Mouse (Mus musculus): ENCODE results near the gene Rft1. TPM values are rescaled to one million over a fixed set of nuclear protein-coding genes. Genes with fewer than 3 reads are reported as not detected.

The Rft1 gene
- polyA plus RNA-seq, 1 experiment from 2014 or later, result 6.7 TPM

DNA sequence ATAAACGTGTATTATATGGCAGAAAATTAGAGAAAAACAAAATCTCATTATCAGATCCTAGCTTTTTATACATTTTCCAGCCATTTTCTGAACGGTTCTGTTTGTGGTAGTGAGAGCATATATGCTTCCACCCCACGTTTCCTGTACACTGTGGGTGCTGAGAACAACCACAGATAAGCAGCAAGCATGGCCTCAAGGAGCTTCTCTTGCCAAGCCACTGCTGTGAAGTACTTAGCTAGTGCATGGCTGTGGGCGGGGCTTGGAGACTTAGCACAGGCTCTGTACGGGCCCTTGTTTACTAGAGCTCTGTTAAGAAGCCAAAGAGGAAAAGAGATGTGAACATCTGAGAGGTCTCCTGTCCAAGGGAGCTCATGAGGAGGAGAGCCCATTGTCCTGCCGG lies 20.8 kb downstream of the Rft1 start:
- ATAC-seq (no peak), DNase-seq (ENCODE audit: low spot score) (no peak)
- 67% methylated on average over 6 of the region's 6 CpGs for WGBS
- Histone ChIP-seq H3K36me3 (ENCODE audit: control insufficient read depth, insufficient read depth, low read length) (peaks cover 49% of the 10 kb centered on the region), H3K27me3 (replicated peaks; ENCODE audit: control insufficient read depth, insufficient read depth, low read length) (no peaks in the 10 kb centered on the region), H3K9ac (ENCODE audit: low read length) (no peak overlapping the region), H3K4me2 (ENCODE audit: low read length) (no peak overlapping the region), H3K27ac (ENCODE audit: low read depth, low read length) (no peak overlapping the region), H3K4me3 (ENCODE audit: low read depth, low read length) (no peak overlapping the region), H3K4me1 (ENCODE audit: control insufficient read depth, insufficient read depth, low read length) (no peaks in the 10 kb centered on the region), H3K9me3 (replicated peaks; ENCODE audit: control insufficient read depth, low read length) (no peaks in the 10 kb centered on the region)

DNA sequence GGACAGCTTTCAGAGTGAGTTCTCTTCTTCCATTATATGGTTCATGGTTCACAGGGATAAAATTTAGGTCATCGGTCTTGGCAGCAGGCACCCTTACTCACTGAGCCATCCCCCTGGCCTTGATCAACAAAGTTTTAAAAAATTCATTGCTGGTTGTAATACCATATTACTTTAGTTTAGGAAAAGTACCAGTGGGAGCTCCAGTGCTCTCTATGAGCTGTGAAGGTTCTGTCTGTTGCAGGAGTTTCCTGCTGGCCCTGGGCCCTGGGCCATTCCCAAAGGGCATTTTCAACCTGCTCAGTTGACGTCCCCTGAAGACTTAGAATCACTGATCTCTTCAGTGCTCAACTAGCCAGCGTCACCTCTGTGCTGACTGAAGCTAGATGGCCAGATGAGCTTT lies 28.0 kb downstream of the Rft1 start:
- Histone ChIP-seq H3K27ac (ENCODE audit: low read depth, low read length) (no peak overlapping the region), H3K27me3 (replicated peaks; ENCODE audit: control insufficient read depth, insufficient read depth, low read length) (no peaks in the 10 kb centered on the region), H3K9ac (ENCODE audit: low read length) (no peak overlapping the region), H3K4me2 (ENCODE audit: low read length) (no peak overlapping the region), H3K4me1 (ENCODE audit: control insufficient read depth, insufficient read depth, low read length) (no peaks in the 10 kb centered on the region), H3K36me3 (ENCODE audit: control insufficient read depth, insufficient read depth, low read length) (peaks cover 47% of the 10 kb centered on the region), H3K4me3 (ENCODE audit: low read depth, low read length) (no peak overlapping the region), H3K9me3 (replicated peaks; ENCODE audit: control insufficient read depth, low read length) (no peaks in the 10 kb centered on the region)
- DNase-seq (ENCODE audit: low spot score) (no peak), ATAC-seq (no peak)
- 97% methylated on average over 3 of the region's 3 CpGs for WGBS

DNA sequence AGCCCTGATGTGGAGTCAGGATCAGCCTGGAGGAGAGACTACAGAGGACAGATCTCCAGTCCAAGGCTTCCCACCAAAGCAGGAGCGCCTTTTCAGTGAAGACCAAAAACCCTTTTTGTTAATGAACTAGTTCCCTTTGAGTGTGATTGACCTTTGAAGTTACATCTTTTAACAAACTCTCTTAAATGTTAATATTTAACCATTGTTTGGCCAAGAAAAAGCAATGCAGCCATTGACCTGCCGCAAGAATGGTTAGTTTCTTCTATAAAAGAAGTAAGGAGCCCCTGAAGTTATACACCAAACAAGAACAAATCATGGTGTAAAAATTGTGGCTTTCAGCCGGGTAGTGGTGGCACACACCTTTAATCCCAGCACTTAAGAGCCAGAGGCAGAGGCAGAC lies 36.5 kb downstream of the Rft1 start:
- no peak overlapping the region for H3K4me3 ChIP-seq (ENCODE audit: low read depth, low read length)
- no peak overlapping the region for H3K4me2 ChIP-seq (ENCODE audit: low read length)

DNA sequence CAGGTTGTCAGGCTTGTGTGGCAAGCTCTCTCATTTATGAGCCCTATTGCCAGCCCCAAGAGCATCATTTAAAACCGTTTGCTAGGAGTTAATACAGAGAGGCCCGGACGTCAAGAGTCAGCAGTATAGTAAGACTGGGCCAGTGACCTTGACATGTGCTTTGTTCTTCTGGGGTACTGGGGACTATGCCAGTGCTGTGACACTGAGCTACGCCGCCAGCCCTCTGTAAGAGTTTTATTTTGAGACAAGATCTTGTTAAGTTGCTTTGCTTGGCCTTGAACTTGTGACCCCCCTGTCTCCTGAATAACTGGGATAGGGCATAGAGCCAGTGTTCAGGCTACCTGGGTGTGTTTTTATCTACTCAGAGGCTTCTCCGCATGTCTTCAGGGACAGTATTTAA lies 38.3 kb downstream of the Rft1 start:
- no peak for DNase-seq (ENCODE audit: low spot score)
- peaks cover 5% of the 10 kb centered on the region; the same call in 1 of the 2 replicates for H3K4me1 ChIP-seq (ENCODE audit: control insufficient read depth, insufficient read depth, low read length)
- H3K36me3 ChIP-seq (ENCODE audit: control insufficient read depth, insufficient read depth, low read length), result peaks cover 7% of the 10 kb centered on the region; the same call in 1 of the 2 replicates
- H3K4me2 ChIP-seq (ENCODE audit: low read length), result no peak overlapping the region
- H3K9ac ChIP-seq (ENCODE audit: low read length), result no peak overlapping the region
- H3K4me3 ChIP-seq (ENCODE audit: low read depth, low read length), result no peak overlapping the region
- WGBS, result 90% methylated on average over 6 of the region's 6 CpGs
- no peaks in the 10 kb centered on the region for H3K27me3 ChIP-seq (replicated peaks; ENCODE audit: control insufficient read depth, insufficient read depth, low read length)
- no peaks in the 10 kb centered on the region for H3K9me3 ChIP-seq (replicated peaks; ENCODE audit: control insufficient read depth, low read length)
- no peak for ATAC-seq
- H3K27ac ChIP-seq (ENCODE audit: low read depth, low read length), result no peak overlapping the region

More for the DNA sequence above, 36.5 kb downstream of the Rft1 start:
- Histone ChIP-seq H3K9ac (ENCODE audit: low read length) (no peak overlapping the region), H3K27ac (ENCODE audit: low read depth, low read length) (no peak overlapping the region), H3K9me3 (replicated peaks; ENCODE audit: control insufficient read depth, low read length) (no peaks in the 10 kb centered on the region), H3K4me1 (ENCODE audit: control insufficient read depth, insufficient read depth, low read length) (peaks cover 5% of the 10 kb centered on the region; the same call in 1 of the 2 replicates), H3K27me3 (replicated peaks; ENCODE audit: control insufficient read depth, insufficient read depth, low read length) (no peaks in the 10 kb centered on the region), H3K36me3 (ENCODE audit: control insufficient read depth, insufficient read depth, low read length) (peaks cover 7% of the 10 kb centered on the region; the same call in 1 of the 2 replicates)
- ATAC-seq (no peak), DNase-seq (ENCODE audit: low spot score) (no peak)
- WGBS, result 97% methylated on average over 3 of the region's 3 CpGs

DNA sequence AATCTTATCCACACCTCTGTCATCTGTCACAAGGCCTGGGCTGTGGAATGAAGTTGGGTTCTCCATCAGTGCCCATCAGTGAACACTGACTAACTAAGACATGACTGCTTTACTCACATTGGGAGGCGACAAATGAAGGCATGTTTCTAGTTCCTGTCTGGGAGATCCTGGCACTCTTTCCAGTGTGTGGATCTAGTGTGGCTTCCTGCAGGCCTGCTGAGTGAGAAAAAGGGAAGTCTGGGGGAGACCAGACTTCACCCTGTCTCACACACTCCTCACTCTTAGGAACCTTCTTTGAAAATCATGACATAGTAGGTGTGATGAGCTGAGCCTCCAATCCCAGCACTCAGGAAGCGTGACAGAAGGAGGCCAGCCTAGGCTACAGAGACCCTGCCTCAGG lies 40.6 kb downstream of the Rft1 start:
- no peaks in the 10 kb centered on the region for H3K9me3 ChIP-seq (replicated peaks; ENCODE audit: control insufficient read depth, low read length)
- peaks cover 5% of the 10 kb centered on the region; the same call in 1 of the 2 replicates for H3K4me1 ChIP-seq (ENCODE audit: control insufficient read depth, insufficient read depth, low read length)
- H3K4me2 ChIP-seq (ENCODE audit: low read length), result no peak overlapping the region
- H3K9ac ChIP-seq (ENCODE audit: low read length), result no peak overlapping the region
- no peaks in the 10 kb centered on the region for H3K27me3 ChIP-seq (replicated peaks; ENCODE audit: control insufficient read depth, insufficient read depth, low read length)
- DNase-seq (ENCODE audit: low spot score) (no peak), ATAC-seq (no peak)
- peaks cover 4% of the 10 kb centered on the region; the same call in 1 of the 2 replicates for H3K36me3 ChIP-seq (ENCODE audit: control insufficient read depth, insufficient read depth, low read length)
- H3K27ac ChIP-seq (ENCODE audit: low read depth, low read length), result peak overlapping the region; percentile 21; the same call in 1 of the 2 replicates
- WGBS, result 91% methylated on average over 2 of the region's 2 CpGs
- no peak overlapping the region for H3K4me3 ChIP-seq (ENCODE audit: low read depth, low read length)

DNA sequence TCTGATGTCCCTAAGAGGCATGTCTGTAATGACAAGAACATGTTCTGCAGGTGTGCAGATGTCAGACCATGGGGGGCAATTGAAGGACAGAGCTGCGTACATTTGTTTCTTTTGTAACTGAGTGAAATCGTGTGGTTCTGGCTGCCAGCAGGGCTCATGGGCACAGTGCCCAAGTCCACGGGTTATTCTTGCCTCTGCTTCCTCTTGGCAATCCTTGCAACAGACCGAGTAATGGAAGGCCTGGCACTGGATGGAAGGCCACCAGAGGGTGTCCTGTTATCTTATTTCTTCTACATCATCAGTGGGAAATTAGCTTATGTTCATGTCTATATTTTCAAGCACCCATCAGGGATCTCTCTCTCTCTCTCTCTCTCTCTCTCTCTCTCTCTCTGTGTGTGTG lies 41.4 kb downstream of the Rft1 start:
- ATAC-seq (no peak), DNase-seq (ENCODE audit: low spot score) (peak; percentile 66)
- H3K4me2 ChIP-seq (ENCODE audit: low read length), result no peak overlapping the region
- no peaks in the 10 kb centered on the region for H3K27me3 ChIP-seq (replicated peaks; ENCODE audit: control insufficient read depth, insufficient read depth, low read length)
- H3K36me3 ChIP-seq (ENCODE audit: control insufficient read depth, insufficient read depth, low read length), result no peaks in the 10 kb centered on the region
- no peak overlapping the region for H3K4me3 ChIP-seq (ENCODE audit: low read depth, low read length)
- 41% methylated on average over 4 of the region's 4 CpGs for WGBS
- no peak overlapping the region for H3K9ac ChIP-seq (ENCODE audit: low read length)
- no peak overlapping the region for H3K27ac ChIP-seq (ENCODE audit: low read depth, low read length)
- H3K9me3 ChIP-seq (replicated peaks; ENCODE audit: control insufficient read depth, low read length), result no peaks in the 10 kb centered on the region
- peaks cover 5% of the 10 kb centered on the region; the same call in 1 of the 2 replicates for H3K4me1 ChIP-seq (ENCODE audit: control insufficient read depth, insufficient read depth, low read length)

DNA sequence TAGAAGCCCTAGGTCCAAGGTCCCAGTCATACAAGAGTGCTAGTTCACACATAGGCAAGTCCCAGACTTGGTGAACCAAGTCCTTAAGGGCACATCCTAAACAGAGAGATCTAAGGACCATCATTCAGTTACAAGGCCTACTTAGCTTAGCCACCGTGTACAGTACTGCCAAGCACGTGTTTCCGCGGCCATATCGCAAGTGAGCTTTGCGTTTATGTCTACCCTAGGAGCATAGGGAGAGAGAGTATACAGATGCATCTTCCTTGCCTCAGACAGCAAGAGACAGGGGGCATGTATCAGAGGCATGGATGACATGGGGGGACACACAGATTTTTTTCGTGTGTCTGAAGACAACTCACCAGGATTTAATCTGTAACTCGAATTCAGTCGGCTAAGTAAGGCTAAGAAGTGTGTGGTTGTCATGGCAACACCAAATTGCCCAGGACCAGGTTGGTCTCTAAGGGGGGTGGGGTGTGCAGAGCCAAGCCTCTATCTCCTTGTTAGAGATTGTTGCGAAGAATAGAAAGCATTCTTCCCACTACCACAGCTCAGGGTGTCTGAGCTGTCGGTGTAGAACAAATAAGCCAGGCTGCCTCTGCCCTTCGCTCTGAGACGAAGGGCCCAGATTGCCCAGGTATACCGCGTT lies 43.4 kb downstream of the Rft1 start:
- ATAC-seq (0 out of 2 replicates have a peak, but pooled peaks have one; percentile 34), DNase-seq (ENCODE audit: low spot score) (peak; percentile 47)
- Histone ChIP-seq H3K27me3 (replicated peaks; ENCODE audit: control insufficient read depth, insufficient read depth, low read length) (no peaks in the 10 kb centered on the region), H3K4me1 (ENCODE audit: control insufficient read depth, insufficient read depth, low read length) (peaks cover 5% of the 10 kb centered on the region; the same call in 1 of the 2 replicates), H3K9me3 (replicated peaks; ENCODE audit: control insufficient read depth, low read length) (no peaks in the 10 kb centered on the region), H3K4me3 (ENCODE audit: low read depth, low read length) (no peak overlapping the region), H3K4me2 (ENCODE audit: low read length) (no peak overlapping the region), H3K9ac (ENCODE audit: low read length) (no peak overlapping the region), H3K36me3 (ENCODE audit: control insufficient read depth, insufficient read depth, low read length) (no peaks in the 10 kb centered on the region), H3K27ac (ENCODE audit: low read depth, low read length) (peak overlapping the region; percentile 3; the same call in 1 of the 2 replicates)
- 65% methylated on average over 15 of the region's 15 CpGs for WGBS

DNA sequence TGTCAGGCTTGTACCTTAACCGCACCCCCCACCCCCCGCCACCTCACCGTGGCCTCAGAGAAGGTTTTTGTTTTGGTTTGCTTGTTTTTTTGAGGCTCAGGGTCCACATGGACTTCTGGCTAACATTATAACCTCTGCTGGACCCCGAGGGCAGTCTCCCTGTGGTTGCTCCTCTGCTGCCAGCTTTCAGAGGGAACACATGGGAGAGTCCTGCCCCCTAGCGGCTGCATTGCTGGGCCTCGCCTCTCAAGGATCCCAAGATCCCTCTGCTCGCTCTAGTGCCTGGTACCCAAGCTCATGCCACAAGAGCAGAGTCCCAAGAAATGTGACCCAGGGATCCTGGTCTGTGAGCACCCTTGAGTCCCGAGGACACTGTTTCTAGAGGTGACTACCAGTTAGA lies 45.5 kb downstream of the Rft1 start:
- Histone ChIP-seq H3K4me1 (ENCODE audit: control insufficient read depth, insufficient read depth, low read length) (peaks cover 5% of the 10 kb centered on the region; the same call in 1 of the 2 replicates), H3K27me3 (replicated peaks; ENCODE audit: control insufficient read depth, insufficient read depth, low read length) (no peaks in the 10 kb centered on the region), H3K27ac (ENCODE audit: low read depth, low read length) (no peak overlapping the region), H3K36me3 (ENCODE audit: control insufficient read depth, insufficient read depth, low read length) (no peaks in the 10 kb centered on the region), H3K4me2 (ENCODE audit: low read length) (no peak overlapping the region), H3K4me3 (ENCODE audit: low read depth, low read length) (no peak overlapping the region), H3K9ac (ENCODE audit: low read length) (no peak overlapping the region), H3K9me3 (replicated peaks; ENCODE audit: control insufficient read depth, low read length) (no peaks in the 10 kb centered on the region)
- DNase-seq (ENCODE audit: low spot score) (peak; percentile 51), ATAC-seq (no peak)
- WGBS, result 29% methylated on average over 8 of the region's 8 CpGs

DNA sequence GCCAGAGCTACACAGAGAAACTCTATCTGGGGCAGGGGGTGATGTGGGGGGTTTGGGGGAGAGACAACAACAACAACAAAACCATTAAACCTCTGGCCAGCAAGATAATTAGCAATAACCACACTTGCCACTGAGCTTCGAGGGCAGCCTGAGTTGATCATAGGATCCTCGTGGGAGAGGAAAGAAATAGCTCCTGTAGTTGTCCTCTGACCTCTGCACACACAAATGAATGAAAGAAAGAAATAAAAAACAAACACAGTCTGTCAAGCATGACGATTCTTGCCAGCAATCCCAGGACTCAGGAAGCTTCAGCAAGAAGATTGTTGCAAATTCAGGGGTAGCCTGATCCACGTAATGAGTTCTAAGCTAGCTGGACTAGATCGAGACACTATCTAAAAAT lies 48.4 kb downstream of the Rft1 start:
- H3K4me3 ChIP-seq (ENCODE audit: low read depth, low read length), result no peak overlapping the region
- ATAC-seq, result no peak
- H3K4me1 ChIP-seq (ENCODE audit: control insufficient read depth, insufficient read depth, low read length), result no peaks in the 10 kb centered on the region
- no peak overlapping the region for H3K4me2 ChIP-seq (ENCODE audit: low read length)
- 64% methylated on average over 5 of the region's 5 CpGs for WGBS
- H3K9ac ChIP-seq (ENCODE audit: low read length), result no peak overlapping the region
- no peak overlapping the region for H3K27ac ChIP-seq (ENCODE audit: low read depth, low read length)
- DNase-seq (ENCODE audit: low spot score), result no peak
- no peaks in the 10 kb centered on the region for H3K9me3 ChIP-seq (replicated peaks; ENCODE audit: control insufficient read depth, low read length)
- no peaks in the 10 kb centered on the region for H3K27me3 ChIP-seq (replicated peaks; ENCODE audit: control insufficient read depth, insufficient read depth, low read length)
- H3K36me3 ChIP-seq (ENCODE audit: control insufficient read depth, insufficient read depth, low read length), result no peaks in the 10 kb centered on the region
